Mouse (Mus musculus) small intestine, adult 2 months (tissue): ENCODE measurements around the gene Abtb2.

ENCODE experiments used
- CTCF ChIP-seq: fragments of 200-500 bp; IDR thresholded peaks from 2 replicates; pipeline ENCODE4 v1.5.1; 2012; ENCODE audit warnings: low read depth, mild to moderate bottlenecking, control low read depth, inconsistent platforms, low read length, moderate library complexity, mixed read lengths; ENCODE audit not compliant: insufficient replicate concordance, insufficient read length; ENCODE audit errors: extremely low read depth
- POLR2A ChIP-seq: fragments of 200-500 bp; IDR thresholded peaks from 2 replicates; pipeline ENCODE4 v1.6.1; 2012; ENCODE audit warnings: low read depth, mild to moderate bottlenecking, control low read depth, inconsistent platforms, low read length, moderate library complexity

- TF ChIP-seq POLR2A (no peak), CTCF (no peak)
Observed at GRCm38 (mm10) chr2:103584093-103584492, 18.0 kb downstream of the Abtb2 start.
